Mouse (Mus musculus) heart, embryonic 16.5 days (tissue): ENCODE data around the gene 2200002D01Rik. TPM values are rescaled to one million over a fixed set of nuclear protein-coding genes. Genes with fewer than 3 reads are reported as not detected.
"Not testable (repeated sequence)": the region's sequence is repeated elsewhere in the genome, so short reads cannot be mapped to it uniquely, and the experiment has no call there.

Experiments
- ATAC-seq: fragments of 200-750 bp; cut with Nextera tagmentation; replicated peaks from 2 replicates; pipeline ENCODE4 v1.8.0; 2017; ENCODE audit warnings: moderate number of reproducible peaks; ENCODE audit not compliant: insufficient read depth, low FRiP score; ENCODE audit errors: extremely low read depth
- H3K27ac ChIP-seq: fragments of 300-500 bp; sonication (generic); 2 replicates; pipeline ENCODE4 v1.5.1; 2014; ENCODE audit warnings: mild to moderate bottlenecking, low read length, control low read depth, moderate library complexity
- H3K27me3 ChIP-seq: fragments of 300-500 bp; sonication (generic); 2 replicates; pipeline ENCODE4 v1.6.1; 2014; ENCODE audit warnings: low read length, mixed read lengths; ENCODE audit not compliant: control insufficient read depth, insufficient read depth
- H3K36me3 ChIP-seq: fragments of 300-500 bp; sonication (generic); 2 replicates; pipeline ENCODE4 v1.6.1; 2014; ENCODE audit not compliant: control insufficient read depth, insufficient read depth
- H3K4me1 ChIP-seq: fragments of 300-500 bp; sonication (generic); 2 replicates; pipeline ENCODE4 v1.6.1; 2014; ENCODE audit warnings: low read length, mixed read lengths; ENCODE audit not compliant: control insufficient read depth, insufficient read depth
- H3K4me2 ChIP-seq: fragments of 300-500 bp; sonication (generic); 2 replicates; pipeline ENCODE4 v1.6.1; 2014; ENCODE audit warnings: low read depth, mild to moderate bottlenecking, control low read depth, low read length
- H3K4me3 ChIP-seq: fragments of 300-500 bp; sonication (generic); 2 replicates; pipeline ENCODE4 v1.5.1; 2014; ENCODE audit warnings: mild to moderate bottlenecking, control low read depth, low read length
- H3K9ac ChIP-seq: fragments of 300-500 bp; sonication (generic); 2 replicates; pipeline ENCODE4 v1.6.1; 2014; ENCODE audit warnings: low read length, control low read depth
- H3K9me3 ChIP-seq: fragments of 300-500 bp; sonication (generic); replicated peaks from 2 replicates; pipeline ENCODE4 v1.6.1; 2016; ENCODE audit warnings: low read length; ENCODE audit not compliant: control insufficient read depth
- WGBS: fragments of 180-500 bp; shearing (Covaris S2); extraction: QIAGEN DNeasy Blood & Tissue Kit; methylation state at CpG from one replicate; pipeline ENCODE4 v1.1.7; 2014; 5-methylcytosine and 5-hydroxymethylcytosine counted together
- polyA plus RNA-seq: library from polyadenylated mRNA; unstranded; fragments of >200 nt; fragmentation: Nextera tagmentation; extraction: Ambion mirVana; gene quantifications from 2 replicates; pipeline ENCODE4 v1.2.1, GENCODE M21; 2015

2200002D01Rik gene
- polyA plus RNA-seq, 1 experiment from 2014 or later = 10.3 TPM

DNA sequence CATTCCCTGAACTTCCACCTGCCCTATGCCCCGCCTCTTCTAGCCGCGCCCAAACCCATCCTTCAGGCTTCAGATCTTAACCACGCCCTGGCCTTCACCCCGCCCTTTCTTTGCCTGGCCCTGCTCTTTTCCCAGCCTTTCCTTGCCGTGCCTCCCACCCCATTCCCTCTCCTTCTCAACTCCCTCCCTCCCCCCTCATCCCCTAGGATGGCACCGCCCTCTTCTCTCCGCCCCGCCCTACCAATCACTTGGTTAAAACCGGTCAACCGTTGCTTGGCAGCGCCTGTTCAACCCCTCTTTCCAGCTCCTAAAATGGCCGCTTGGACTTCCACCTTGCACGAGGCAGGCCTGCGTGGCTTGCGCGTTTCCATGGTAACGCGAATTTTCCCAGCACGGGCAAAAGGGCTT lies 34.6 kb downstream of the 2200002D01Rik start, which contains the start of gene Catsperg1:
TSS of gene Catsperg1 (minus strand) at position 361 of the 408 bp plus-strand sequence.
- 11% methylated on average over 20 of the region's 20 CpGs for WGBS
- Histone ChIP-seq H3K9ac (no peak within 1 kb of the TSS), H3K27me3 (peaks cover 3% of the 10 kb centered on the region; the same call in 1 of the 2 replicates), H3K36me3 (no peaks in the 10 kb centered on the region), H3K4me2 (no peak within 1 kb of the TSS), H3K4me1 (peaks cover 5% of the 10 kb centered on the region; the same call in 1 of the 2 replicates), H3K9me3 (peaks cover 12% of the 10 kb centered on the region), H3K4me3 (no peak within 1 kb of the TSS), H3K27ac (no peak within 1 kb of the TSS)
- ATAC-seq = no peak

DNA sequence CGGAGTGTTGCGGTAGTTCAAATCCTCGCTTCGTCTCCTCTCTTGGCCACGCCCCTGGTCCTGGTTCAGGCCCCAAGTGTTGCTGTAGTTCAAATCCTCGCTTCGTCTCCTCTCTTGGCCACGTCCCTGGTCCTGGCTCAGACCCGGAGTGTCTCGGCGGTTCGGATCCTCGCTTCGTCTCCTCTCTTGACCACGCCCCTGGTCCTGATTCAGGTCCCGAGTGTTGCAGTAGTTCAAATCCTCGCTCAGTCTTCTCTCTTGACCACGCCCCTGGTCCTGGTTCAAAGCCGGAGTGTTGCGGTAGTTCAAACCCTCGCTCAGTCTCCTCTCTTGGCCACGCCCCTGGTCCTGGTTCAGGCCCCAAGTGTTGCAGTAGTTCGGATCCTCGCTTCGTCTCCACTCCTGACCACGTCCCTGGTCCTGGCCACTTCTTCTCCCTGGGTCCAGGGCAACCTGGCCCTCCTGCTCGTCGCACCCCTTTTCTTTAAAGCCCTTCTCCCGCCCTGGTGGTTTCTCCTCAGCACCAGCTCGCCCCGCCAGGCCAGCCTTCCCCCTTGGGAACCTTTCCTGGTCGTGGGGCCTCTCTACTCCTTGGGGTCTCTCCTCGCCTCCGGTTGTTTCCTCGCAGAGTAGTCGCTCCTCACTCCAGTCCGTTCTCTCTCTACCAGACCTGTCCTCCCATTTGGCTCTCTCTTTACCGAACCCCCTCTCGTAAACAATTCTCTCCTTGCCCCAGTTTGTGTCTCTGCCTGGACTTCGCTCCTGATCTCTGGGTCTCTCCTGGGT lies 35.3 kb downstream of the 2200002D01Rik start:
- H3K27me3 ChIP-seq, H3K9ac ChIP-seq, ATAC-seq, H3K4me1 ChIP-seq, H3K36me3 ChIP-seq, H3K27ac ChIP-seq, H3K4me3 ChIP-seq, H3K4me2 ChIP-seq: not testable (repeated sequence)
- peaks cover 12% of the 10 kb centered on the region for H3K9me3 ChIP-seq
- 20% methylated on average over 40 of the region's 40 CpGs for WGBS

GRCm38 (mm10) chr7:29212199-29212765 lies 36.0 kb downstream of the 2200002D01Rik start:
- H3K9me3 ChIP-seq = peaks cover 12% of the 10 kb centered on the region
- no peak for ATAC-seq
- H3K36me3 ChIP-seq = no peaks in the 10 kb centered on the region
- H3K4me2 ChIP-seq = peak overlapping the region; percentile 68
- H3K4me3 ChIP-seq = peak overlapping the region; percentile 61
- peaks cover 3% of the 10 kb centered on the region; the same call in 1 of the 2 replicates for H3K27me3 ChIP-seq
- no peak overlapping the region for H3K9ac ChIP-seq
- WGBS = 21% methylated on average over 26 of the region's 26 CpGs
- peaks cover 5% of the 10 kb centered on the region; the same call in 1 of the 2 replicates for H3K4me1 ChIP-seq
- H3K27ac ChIP-seq = no peak overlapping the region

DNA sequence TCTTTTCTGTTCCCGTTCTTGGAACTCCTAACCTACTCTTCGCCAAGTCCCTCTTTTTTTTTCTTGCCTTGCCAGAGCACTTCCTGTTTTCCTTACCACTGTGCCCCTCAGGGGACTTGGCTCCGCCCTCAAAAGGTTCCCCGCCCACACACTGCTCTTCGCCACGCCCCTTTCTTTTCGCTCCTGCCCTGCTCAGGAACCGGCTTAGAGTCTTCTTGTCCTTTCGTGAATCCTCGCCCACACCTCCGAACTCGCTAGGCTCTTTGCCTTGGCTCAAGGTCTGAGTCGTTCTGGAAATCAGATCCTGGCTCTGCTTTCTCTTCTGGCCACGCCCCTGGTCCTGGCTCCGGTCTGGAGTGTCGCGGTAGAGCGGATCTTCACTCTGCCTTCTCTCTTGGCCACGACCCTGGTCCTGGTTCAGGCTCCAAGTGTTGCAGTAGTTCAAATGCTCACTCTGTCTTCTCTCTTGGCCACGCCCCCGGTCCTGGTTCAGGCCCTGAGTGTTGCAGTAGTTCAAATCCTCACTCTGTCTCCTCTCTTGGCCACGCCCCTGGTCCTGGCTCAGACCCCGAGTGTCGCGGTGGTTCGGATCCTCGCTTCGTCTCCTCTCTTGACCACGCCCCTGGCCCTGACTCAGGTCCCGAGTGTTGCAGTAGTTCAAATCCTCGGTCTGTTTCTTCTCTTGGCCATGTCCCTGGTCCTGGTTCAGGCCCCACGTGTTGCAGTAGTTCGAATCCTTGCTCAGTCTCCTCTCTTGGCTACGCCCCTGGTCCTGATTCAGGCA lies 36.7 kb downstream of the 2200002D01Rik start:
- Histone ChIP-seq H3K9me3 (peaks cover 12% of the 10 kb centered on the region), H3K27ac (peak overlapping the region; percentile 75), H3K27me3 (peaks cover 3% of the 10 kb centered on the region; the same call in 1 of the 2 replicates), H3K4me1 (peaks cover 5% of the 10 kb centered on the region; the same call in 1 of the 2 replicates), H3K4me2 (peak overlapping the region; percentile 68), H3K9ac (peak overlapping the region; percentile 39), H3K36me3 (no peaks in the 10 kb centered on the region), H3K4me3 (peak overlapping the region; percentile 61)
- 4% methylated on average over 34 of the region's 34 CpGs for WGBS
- peak; percentile 84 for ATAC-seq

DNA sequence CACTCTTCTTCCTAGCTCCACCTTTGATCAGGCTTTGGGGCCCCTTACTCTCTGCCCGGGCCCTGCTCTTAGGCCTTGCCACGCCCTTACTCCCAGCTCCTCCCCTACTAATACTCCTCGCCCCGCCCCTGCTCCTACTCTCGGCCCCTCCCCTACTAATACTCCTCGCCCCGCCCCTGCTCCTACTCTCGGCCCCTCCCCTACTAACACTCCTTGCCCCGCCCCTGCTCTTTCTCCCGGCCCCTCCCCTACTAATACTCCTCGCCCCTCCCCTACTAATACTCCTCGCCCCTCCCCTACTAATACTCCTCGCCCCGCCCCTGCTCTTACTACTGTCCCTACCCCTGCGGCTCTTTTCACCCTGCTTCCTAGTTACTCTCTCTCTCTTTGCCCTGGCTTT lies 37.3 kb downstream of the 2200002D01Rik start:
- not testable (repeated sequence) for H3K27me3 ChIP-seq, H3K36me3 ChIP-seq, H3K4me1 ChIP-seq
- H3K4me2 ChIP-seq = peak overlapping the region; percentile 68
- peak; percentile 16; the same call in 1 of the 2 replicates for ATAC-seq
- peak overlapping the region; percentile 75 for H3K27ac ChIP-seq
- peak overlapping the region; percentile 61 for H3K4me3 ChIP-seq
- peaks cover 12% of the 10 kb centered on the region for H3K9me3 ChIP-seq
- 20% methylated on average over 15 of the region's 15 CpGs for WGBS
- peak overlapping the region; percentile 39 for H3K9ac ChIP-seq

DNA sequence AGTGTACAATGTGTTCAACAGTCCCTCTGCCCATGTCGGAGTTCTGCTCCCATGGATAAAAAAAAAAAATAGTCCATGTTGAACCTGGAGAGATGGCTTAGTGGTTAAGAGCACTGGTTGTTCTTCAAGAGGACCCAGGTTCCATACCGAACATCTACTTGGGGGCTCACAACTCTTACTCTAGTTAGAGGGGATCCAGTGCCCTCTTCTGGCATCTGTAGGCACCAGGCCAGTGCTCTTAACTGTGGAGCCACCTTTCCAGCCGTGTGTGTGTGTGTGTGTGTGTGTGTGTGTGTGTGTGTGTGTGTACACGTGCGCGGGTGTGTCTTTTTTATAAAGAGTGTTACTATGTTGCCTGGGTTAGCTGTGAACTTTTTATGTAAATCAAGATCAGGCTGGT lies 45.7 kb downstream of the 2200002D01Rik start:
- ATAC-seq = no peak
- H3K9me3 ChIP-seq = no peaks in the 10 kb centered on the region
- no peaks in the 10 kb centered on the region for H3K27me3 ChIP-seq
- H3K27ac ChIP-seq = no peak overlapping the region
- no peaks in the 10 kb centered on the region for H3K36me3 ChIP-seq
- WGBS = 81% methylated on average over 6 of the region's 6 CpGs
- no peaks in the 10 kb centered on the region for H3K4me1 ChIP-seq
- H3K4me3 ChIP-seq = no peak overlapping the region
- H3K9ac ChIP-seq = no peak overlapping the region
- no peak overlapping the region for H3K4me2 ChIP-seq

Other genes with a start within 250 kb of the 2200002D01Rik start
- 0.22 and 0.29 TPM in 2 replicates for gene Ryr1, start 123.3 kb downstream of the 2200002D01Rik start, polyA plus RNA-seq
- 0.38 and 0.81 TPM in 2 replicates for gene Rasgrp4, start 113.6 kb downstream of the 2200002D01Rik start, polyA plus RNA-seq
- gene Fam98c, start 92.2 kb downstream of the 2200002D01Rik start, polyA plus RNA-seq = 17.3 and 18.8 TPM in 2 replicates
- 0.14 and 0.59 TPM in 2 replicates for gene Ggn, start 78.3 kb downstream of the 2200002D01Rik start, polyA plus RNA-seq
- gene Spred3, start 78.1 kb downstream of the 2200002D01Rik start, polyA plus RNA-seq = 1.2 and 2.0 TPM in 2 replicates
- 218 and 225 TPM in 2 replicates for gene Psmd8, start 67.8 kb downstream of the 2200002D01Rik start, polyA plus RNA-seq
- 0.09 and 0.45 TPM in 2 replicates for gene Catsperg1, start 34.4 kb downstream of the 2200002D01Rik start, polyA plus RNA-seq
- 2.1 TPM in 2 replicates for gene Kcnk6, start 16.0 kb downstream of the 2200002D01Rik start, polyA plus RNA-seq
- gene Yif1b, start 10.1 kb downstream of the 2200002D01Rik start, polyA plus RNA-seq = 116 and 125 TPM in 2 replicates
- gene Spint2, start 33.4 kb upstream of the 2200002D01Rik start, polyA plus RNA-seq = 114 and 116 TPM in 2 replicates
- gene Ppp1r14a, start 40.8 kb upstream of the 2200002D01Rik start, polyA plus RNA-seq = 14.2 and 25.4 TPM in 2 replicates
- gene Dpf1, start 55.5 kb upstream of the 2200002D01Rik start, polyA plus RNA-seq = 2.0 and 3.0 TPM in 2 replicates